Mouse (Mus musculus): ENCODE measurements around the gene 1700022I11Rik. TPM values are rescaled to one million over a fixed set of nuclear protein-coding genes. Genes with fewer than 3 reads are reported as not detected.

Gene 1700022I11Rik
- polyA plus RNA-seq, 1 experiment, result not detected

DNA sequence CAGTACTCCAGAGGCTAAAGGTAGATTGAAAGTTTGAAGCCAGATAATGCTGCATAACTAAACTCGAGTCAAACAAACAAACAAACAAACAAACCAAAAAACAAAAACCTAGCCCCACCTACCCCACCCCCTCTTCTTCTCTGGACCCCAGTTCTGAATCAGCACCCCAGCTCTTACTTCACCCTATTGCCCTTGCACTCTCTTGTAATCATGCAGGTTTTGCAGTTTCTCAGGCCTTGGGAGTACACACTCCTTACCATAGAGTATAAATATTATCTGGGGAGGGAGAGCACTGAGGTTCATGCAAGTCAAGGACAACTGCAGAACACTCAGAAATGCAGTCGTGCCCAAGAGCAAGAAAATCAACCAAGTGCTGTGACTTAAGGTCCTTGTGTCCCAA is 31.9 kb downstream of the 1700022I11Rik start:
- no peaks in the 10 kb centered on the region for H3K36me3 ChIP-seq (ENCODE audit: control insufficient read depth, insufficient read depth, low read length)
- peaks cover 12% of the 10 kb centered on the region for H3K4me1 ChIP-seq (ENCODE audit: control insufficient read depth, insufficient read depth, insufficient read length, low read length)
- TF ChIP-seq POLR2A (IDR thresholded peaks at IDR 0.05; ENCODE audit: low read depth, low read length) (no peak), CTCF (IDR thresholded peaks at IDR 0.05; ENCODE audit: extremely low read depth, insufficient read length, insufficient replicate concordance, low read depth, low read length) (no peak)
- 82% methylated on average over 2 of the region's 2 CpGs for WGBS
- no peaks in the 10 kb centered on the region for H3K27me3 ChIP-seq (ENCODE audit: control insufficient read depth, insufficient read depth, low read length)
- H3K4me3 ChIP-seq (ENCODE audit: low read depth, low read length), result no peak overlapping the region
- no peak overlapping the region for H3K27ac ChIP-seq (ENCODE audit: insufficient read depth, low read depth, low read length)

DNA sequence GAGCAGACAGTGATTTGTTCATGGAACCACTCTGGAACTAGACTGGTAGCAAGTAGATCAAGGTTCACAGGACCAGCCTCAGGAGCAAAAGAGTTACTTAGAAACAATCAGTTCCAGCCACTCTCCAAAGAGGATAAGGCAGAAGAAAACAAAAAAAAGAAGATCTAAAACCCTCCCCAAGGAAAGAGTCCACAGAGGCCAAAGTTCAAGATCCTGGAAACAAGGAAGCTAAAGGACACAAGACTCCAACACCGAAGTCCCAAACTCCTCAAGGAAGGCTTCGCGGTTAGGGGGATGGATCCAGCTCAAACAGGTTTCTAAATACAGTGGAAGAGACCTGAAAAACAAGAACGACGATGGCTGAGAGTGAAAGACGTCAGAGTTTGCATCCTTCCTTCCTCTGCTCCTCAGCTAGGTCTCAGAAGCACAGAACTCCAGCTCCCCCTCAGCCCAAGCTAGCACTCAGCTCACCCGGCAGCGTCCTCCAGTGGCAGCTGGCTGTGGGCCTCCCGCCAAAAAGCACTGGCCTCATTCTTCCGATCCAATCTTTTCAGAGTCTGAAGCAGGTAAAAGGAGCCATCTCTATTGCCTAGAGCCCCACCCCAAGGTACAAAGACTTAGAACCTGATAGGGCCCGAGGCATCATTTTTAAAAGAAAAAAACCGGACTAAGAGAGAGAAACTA is 33.5 kb downstream of the 1700022I11Rik start:
- peak overlapping the region; percentile 72 for H3K27ac ChIP-seq (ENCODE audit: insufficient read depth, low read depth, low read length)
- H3K4me3 ChIP-seq (ENCODE audit: low read depth, low read length), result no peak overlapping the region
- peaks cover 12% of the 10 kb centered on the region for H3K4me1 ChIP-seq (ENCODE audit: control insufficient read depth, insufficient read depth, insufficient read length, low read length)
- TF ChIP-seq POLR2A (IDR thresholded peaks at IDR 0.05; ENCODE audit: low read depth, low read length) (no peak), CTCF (IDR thresholded peaks at IDR 0.05; ENCODE audit: extremely low read depth, insufficient read length, insufficient replicate concordance, low read depth, low read length) (no peak)
- no peaks in the 10 kb centered on the region for H3K36me3 ChIP-seq (ENCODE audit: control insufficient read depth, insufficient read depth, low read length)
- H3K27me3 ChIP-seq (ENCODE audit: control insufficient read depth, insufficient read depth, low read length), result no peaks in the 10 kb centered on the region
- WGBS, result 37% methylated on average over 12 of the region's 12 CpGs

DNA sequence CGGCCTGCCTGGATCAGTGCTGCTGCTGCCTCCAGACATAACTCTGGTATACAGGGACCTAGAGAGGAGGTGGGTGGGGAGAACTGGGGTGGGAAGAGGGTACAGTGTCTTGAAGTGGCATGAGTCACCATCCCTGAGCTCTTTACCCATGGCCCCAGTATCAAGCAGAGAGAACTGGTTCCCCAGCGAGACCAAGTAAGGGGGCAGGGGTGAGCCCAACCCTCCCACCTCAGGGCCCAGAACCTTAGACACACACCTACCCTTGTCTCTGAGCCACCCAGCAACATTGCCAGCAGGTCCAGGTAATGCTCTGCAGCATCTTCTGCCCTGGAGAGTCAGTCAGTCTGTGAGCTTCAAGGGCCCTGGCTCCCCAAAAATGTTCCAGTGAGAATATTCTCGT is 35.5 kb downstream of the 1700022I11Rik start:
- Histone ChIP-seq H3K36me3 (ENCODE audit: control insufficient read depth, insufficient read depth, low read length) (no peaks in the 10 kb centered on the region), H3K4me3 (ENCODE audit: low read depth, low read length) (no peak overlapping the region), H3K4me1 (ENCODE audit: control insufficient read depth, insufficient read depth, insufficient read length, low read length) (peaks cover 10% of the 10 kb centered on the region), H3K27ac (ENCODE audit: insufficient read depth, low read depth, low read length) (no peak overlapping the region), H3K27me3 (ENCODE audit: control insufficient read depth, insufficient read depth, low read length) (no peaks in the 10 kb centered on the region)
- WGBS, result 96% methylated on average over 3 of the region's 3 CpGs
- TF ChIP-seq POLR2A (IDR thresholded peaks at IDR 0.05; ENCODE audit: low read depth, low read length) (no peak), CTCF (IDR thresholded peaks at IDR 0.05; ENCODE audit: extremely low read depth, insufficient read length, insufficient replicate concordance, low read depth, low read length) (no peak)

DNA sequence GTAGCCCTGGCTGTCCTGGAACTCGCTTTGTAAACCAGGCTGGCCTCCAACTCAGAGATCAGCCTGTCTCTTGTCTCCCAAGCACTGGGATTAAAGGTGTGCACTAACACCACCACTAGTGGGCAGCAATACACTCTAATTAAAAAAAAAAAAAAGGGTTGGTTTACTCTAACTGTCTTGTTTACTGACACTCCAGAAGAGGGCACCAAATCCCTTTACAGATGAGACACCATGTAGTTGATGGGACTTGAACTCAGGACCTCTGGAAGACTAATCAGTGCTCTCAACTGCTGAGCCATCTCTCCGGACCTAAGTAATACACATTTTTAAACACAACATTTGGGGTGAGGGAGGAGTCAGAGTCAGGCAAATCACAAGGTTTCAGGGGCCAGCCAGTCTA is 36.4 kb downstream of the 1700022I11Rik start:
- Histone ChIP-seq H3K4me3 (ENCODE audit: low read depth, low read length) (no peak overlapping the region), H3K4me1 (ENCODE audit: control insufficient read depth, insufficient read depth, insufficient read length, low read length) (peaks cover 10% of the 10 kb centered on the region), H3K27me3 (ENCODE audit: control insufficient read depth, insufficient read depth, low read length) (no peaks in the 10 kb centered on the region), H3K27ac (ENCODE audit: insufficient read depth, low read depth, low read length) (no peak overlapping the region), H3K36me3 (ENCODE audit: control insufficient read depth, insufficient read depth, low read length) (no peaks in the 10 kb centered on the region)
- no peak for TF ChIP-seq POLR2A (IDR thresholded peaks at IDR 0.05; ENCODE audit: low read depth, low read length)
- TF ChIP-seq CTCF (IDR thresholded peaks at IDR 0.05; ENCODE audit: extremely low read depth, insufficient read length, insufficient replicate concordance, low read depth, low read length), result peak; percentile 32; the same call in 1 of the 2 replicates
- 52% methylated on average over 2 of the region's 2 CpGs for WGBS

DNA sequence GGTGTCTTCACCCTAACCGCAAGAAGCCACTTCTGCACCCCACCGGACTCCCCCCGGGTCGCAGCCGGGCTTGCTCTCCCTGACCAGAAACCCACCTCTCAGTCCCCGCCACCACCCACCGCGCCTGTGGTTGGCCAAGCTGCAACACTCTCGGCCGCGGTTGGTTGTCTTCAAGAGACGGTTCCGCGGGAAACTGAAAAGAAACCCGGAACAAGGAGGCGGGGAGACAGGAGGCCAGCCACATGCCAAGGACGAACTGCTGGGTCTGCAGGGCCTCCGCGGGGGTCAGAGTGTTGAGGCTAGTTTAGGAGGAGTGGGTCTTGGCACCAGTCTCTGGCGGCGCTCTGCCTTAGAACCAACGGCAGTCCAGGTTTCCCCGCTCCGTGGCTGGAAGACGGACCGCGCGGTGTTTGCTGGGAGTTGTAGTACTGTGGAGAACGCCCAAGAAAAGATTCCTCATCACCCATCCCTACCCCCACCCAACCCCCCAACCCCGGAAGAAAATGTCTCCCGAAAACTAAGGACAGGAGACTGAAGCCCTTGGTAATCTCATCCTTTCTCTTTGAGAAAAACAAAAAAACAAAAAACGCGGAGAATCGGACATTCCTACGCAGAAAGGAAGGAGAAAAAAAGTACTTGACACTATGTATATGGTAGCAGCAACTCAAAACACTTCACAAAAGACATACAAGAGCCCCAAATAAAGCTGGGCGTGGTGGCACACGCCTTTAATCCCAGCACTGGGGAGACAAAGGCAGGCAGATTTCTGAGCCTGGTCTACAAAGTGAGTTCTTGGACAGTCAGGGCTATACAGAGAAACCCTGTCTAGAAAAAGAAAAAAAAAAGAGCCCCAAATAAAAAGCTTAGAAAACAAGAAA is 41.0 kb downstream of the 1700022I11Rik start, which contains the start of gene Fancg:
TSS of gene Fancg (minus strand) at position 346 of the 878 bp plus-strand sequence.
- 1% methylated on average over 37 of the region's 37 CpGs for WGBS
- Histone ChIP-seq H3K36me3 (ENCODE audit: control insufficient read depth, insufficient read depth, low read length) (no peaks in the 10 kb centered on the region), H3K27ac (ENCODE audit: insufficient read depth, low read depth, low read length) (no peak within 1 kb of the TSS), H3K4me1 (ENCODE audit: control insufficient read depth, insufficient read depth, insufficient read length, low read length) (no peaks in the 10 kb centered on the region; the same call in 1 of the 2 replicates), H3K4me3 (ENCODE audit: low read depth, low read length) (peak within 1 kb of the TSS; percentile 79), H3K27me3 (ENCODE audit: control insufficient read depth, insufficient read depth, low read length) (no peaks in the 10 kb centered on the region)
- TF ChIP-seq CTCF (IDR thresholded peaks at IDR 0.05; ENCODE audit: extremely low read depth, insufficient read length, insufficient replicate concordance, low read depth, low read length) (no peak), POLR2A (IDR thresholded peaks at IDR 0.05; ENCODE audit: low read depth, low read length) (no peak; the same call in 1 of the 2 replicates)

DNA sequence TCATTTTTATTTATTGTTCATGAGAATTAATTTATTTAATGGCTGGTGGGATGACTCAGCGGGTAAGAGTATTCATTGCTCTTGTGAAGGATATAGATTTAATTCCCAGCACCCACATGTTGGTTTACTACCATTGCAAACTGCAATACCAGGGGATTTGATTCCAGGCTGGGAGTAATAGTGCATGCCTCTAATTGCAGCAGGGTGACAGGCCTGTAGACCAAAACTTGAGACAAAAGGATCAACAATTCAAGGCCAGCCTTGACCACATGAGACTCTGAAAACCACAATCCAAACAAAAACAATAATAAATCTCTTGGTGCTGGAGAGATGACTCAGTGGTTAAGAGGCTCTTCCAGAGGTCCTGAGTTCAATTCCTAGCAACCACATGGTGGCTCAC is 42.7 kb downstream of the 1700022I11Rik start:
- H3K27ac ChIP-seq (ENCODE audit: insufficient read depth, low read depth, low read length), result no peak overlapping the region
- TF ChIP-seq POLR2A (IDR thresholded peaks at IDR 0.05; ENCODE audit: low read depth, low read length) (no peak), CTCF (IDR thresholded peaks at IDR 0.05; ENCODE audit: extremely low read depth, insufficient read length, insufficient replicate concordance, low read depth, low read length) (no peak)

DNA sequence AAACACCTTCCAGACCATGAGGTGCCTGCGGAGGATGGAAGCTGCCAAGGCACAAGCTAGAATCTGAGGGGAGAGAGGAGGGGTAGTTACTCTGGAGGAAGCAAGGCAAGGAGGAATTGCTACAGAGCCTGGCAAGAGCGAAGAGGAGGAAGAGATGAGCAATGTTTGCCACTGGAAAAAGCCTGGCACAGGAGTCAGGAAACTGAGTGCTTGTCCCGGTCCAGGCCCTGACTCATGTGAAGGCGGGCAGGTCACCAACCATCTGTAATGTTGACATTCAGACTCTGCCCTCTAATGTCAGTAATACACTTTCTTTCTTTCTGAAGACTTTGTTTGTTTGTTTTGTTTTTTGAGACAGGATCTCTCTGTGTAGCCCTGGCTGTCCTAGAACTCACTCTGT is 48.8 kb downstream of the 1700022I11Rik start:
- no peak for TF ChIP-seq POLR2A (IDR thresholded peaks at IDR 0.05; ENCODE audit: low read depth, low read length)
- no peak for TF ChIP-seq CTCF (IDR thresholded peaks at IDR 0.05; ENCODE audit: extremely low read depth, insufficient read length, insufficient replicate concordance, low read depth, low read length)
- Histone ChIP-seq H3K27me3 (ENCODE audit: control insufficient read depth, insufficient read depth, low read length) (no peaks in the 10 kb centered on the region), H3K4me1 (ENCODE audit: control insufficient read depth, insufficient read depth, insufficient read length, low read length) (no peaks in the 10 kb centered on the region), H3K36me3 (ENCODE audit: control insufficient read depth, insufficient read depth, low read length) (peaks cover 44% of the 10 kb centered on the region), H3K4me3 (ENCODE audit: low read depth, low read length) (no peak overlapping the region), H3K27ac (ENCODE audit: insufficient read depth, low read depth, low read length) (no peak overlapping the region)
- WGBS, result 89% methylated on average over 4 of the region's 4 CpGs

More for the DNA sequence above, 42.7 kb downstream of the 1700022I11Rik start:
- Histone ChIP-seq H3K36me3 (ENCODE audit: control insufficient read depth, insufficient read depth, low read length) (peaks cover 1% of the 10 kb centered on the region; the same call in 1 of the 2 replicates), H3K27me3 (ENCODE audit: control insufficient read depth, insufficient read depth, low read length) (no peaks in the 10 kb centered on the region), H3K4me3 (ENCODE audit: low read depth, low read length) (no peak overlapping the region), H3K4me1 (ENCODE audit: control insufficient read depth, insufficient read depth, insufficient read length, low read length) (no peaks in the 10 kb centered on the region; the same call in 1 of the 2 replicates)
- 84% methylated on average over 1 of the region's 1 CpGs for WGBS

Measured in small intestine, adult 2 months (tissue).